Mouse (Mus musculus) kidney, adult 9 months (tissue): ENCODE measurements at regions not wholly inside any gene's neighbourhood (a gene's known extent, or its start where the extent isn't known, plus 50 kb on each side); places are given as distances from the start of the nearest gene placed in this dataset.

Experiments
- DNase-seq: peaks from one replicate; pipeline ENCODE4 v3.0.0; 2022

- no peak for DNase-seq
Measured at GRCm38 (mm10) chr5:73797980-73798379, 146.8 kb downstream of the Spata18 start.

DNA sequence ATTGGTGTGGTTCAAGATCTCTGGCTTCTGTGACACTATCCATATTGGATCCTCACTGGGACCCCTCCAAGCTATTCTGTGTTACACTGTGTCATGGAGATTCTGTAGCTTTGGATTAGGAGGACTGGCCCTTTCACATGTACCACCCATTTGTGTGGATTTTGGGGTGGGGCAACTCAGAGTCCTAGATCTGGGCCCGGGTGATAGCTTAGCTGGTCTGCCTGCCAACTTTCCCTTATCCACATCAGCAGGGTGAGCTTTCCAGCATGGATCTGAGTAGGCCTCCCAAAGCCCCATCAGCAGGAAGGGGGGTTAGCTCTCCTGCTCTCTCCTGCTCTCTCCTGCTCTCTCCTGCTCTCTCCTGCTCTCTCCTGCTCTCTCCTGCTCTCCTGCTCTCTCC lies 152.3 kb downstream of the Spata18 start:
- no peak for DNase-seq

DNA sequence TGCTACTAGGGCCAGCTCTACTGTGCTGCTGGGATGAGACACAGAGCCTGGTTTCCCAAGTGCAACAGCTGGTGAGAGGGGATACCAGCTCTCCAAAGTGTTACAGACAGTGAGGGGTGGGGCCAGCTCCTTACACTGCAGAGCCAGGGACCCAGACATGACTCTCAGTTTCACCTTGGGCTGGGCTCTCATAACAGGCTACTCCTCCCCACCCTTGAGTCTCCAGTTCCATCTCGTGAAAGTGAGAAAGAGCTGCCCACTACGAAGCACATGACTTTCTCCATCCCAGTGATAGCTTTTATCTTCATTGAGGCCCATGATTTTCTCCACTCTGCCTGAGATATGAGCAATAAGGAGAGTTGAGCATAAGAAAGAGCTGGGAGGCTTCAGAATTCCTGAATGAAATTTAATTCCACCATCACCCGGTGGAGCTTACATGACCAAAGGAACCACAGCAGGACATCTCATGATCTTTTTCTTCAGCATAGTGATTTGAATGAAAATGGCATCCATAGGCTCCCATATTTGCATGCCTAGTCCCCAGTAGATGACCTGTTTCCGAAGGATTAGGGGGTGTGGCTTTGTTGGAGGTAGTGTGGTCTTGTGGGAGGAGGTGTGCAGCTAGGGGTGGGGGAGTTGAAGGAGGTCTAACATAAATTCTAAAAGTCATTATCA lies 153.5 kb downstream of the Spata18 start:
- no peak for DNase-seq

DNA sequence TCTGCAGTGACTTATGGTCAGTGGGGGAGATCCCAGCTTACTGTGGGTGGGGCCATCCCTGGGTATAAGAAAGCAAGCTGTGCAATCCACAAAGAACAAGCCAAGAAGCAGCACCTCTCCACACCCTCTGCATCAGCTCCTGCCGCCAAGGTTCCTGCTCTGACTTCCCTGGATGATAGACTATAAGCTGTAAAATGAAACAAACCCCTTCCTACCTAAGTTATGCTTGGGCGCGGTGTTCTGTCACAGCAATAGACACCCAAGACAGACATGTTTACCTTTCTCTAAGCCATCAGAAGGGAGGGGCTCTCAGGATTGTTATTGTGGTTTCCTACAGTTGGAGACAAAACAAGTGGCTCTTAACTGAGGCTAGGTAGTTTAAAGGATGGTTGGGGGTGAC lies 159.5 kb downstream of the Spata18 start:
- DNase-seq, result no peak

DNA sequence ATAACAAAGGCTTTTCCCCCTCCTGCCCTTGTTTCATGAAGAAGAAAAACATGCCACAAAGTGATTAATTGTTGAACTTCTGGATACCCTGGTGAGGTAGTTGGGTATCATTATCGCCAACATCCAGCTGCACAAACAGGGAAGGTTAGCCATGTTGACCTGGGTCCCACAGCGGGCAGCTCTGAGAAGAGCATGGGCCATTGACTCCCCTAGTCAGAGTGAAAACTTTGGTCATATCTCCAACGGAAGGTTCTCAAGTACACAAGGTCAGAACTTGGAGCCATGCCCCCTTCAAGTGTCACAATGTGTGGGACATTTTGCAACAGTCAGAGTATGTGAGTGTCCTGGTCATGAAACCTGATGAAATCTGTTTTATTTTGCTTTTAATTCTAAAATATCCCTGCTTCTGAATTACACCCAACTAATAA lies 159.9 kb downstream of the Spata18 start:
- no peak for DNase-seq

DNA sequence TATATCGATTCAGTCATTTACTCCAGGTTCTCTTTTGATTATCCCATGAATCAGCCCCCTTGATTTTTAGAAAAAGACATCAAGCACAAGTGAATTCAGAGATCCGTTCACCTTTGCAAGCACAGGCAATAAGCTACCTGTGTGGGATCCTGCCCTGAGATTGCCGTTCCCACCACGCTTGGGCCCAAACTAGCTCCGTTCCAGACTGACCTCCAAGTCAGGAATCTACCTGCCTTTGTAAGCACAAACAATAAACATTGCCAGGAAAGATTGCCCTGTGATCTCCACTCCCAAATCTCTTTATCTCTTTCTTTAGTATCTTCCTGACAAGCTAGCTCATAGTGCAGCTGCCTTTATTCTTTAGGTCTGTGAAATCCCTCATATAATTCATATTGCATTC lies 164.6 kb downstream of the Spata18 start:
- DNase-seq, result no peak

DNA sequence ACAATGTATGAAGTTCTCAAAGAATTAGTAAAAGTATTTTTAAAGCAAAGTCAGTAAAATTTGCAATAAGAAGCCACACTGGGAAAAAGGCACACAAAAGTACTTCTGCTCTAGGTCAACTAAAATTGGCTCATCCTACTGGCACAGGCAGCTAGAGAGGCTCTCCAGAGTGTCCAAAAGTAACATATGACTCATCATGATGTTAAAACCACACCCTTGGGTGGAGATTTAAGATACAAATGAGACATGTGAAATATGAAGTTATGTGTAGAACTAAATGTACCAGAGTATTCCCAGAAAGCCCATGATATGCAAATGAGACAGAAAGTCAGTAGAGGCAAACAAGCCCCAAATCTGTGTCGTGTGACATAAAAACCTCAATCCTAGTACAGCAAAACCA lies 166.0 kb downstream of the Spata18 start:
- DNase-seq, result no peak

DNA sequence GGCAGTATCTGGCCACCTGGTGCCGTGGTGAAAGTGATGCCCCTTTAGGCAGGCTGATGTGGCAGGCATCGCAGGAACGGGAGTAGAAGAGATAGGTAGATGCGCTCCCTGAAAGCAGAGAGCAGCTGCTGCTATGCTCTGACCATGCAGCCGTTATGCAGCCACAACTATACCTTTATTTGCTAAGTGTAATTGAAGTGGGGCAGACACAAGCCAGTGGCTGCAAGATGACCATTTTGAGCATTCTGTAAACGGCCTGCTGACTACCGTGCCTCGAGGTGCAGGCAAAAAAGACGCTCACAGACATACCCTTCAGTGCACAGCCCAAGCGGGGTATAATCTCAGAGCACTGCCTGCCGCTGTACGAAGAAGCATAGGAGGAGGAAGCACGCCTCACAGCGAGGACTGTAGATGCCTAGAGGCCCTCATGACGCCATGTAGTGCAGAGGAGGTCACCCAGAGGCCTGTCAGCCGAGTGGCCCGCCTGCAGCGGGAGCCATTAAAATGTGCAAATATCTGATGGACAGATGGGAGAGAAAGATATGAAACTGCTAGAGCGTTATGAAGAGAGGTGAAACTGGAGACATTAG lies 170.9 kb downstream of the Spata18 start:
- no peak for DNase-seq

DNA sequence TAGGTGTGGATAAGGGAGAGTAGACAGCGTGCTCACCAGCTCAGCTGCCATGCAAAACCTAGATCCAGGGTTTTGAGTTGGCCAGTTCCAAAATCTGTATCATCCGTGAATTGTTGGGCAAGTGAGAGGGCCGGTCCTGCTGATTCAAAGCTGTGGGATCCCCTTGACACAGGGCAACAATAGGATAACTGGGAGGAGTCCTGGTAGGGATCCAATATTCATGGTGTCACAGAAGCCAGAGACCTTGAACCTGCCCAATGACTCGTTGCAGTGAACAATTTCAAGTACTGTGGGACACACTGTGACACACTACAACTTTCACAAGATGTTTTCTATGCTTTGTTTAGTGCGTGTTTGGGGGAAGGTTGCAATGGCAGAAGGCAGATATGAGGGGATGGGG lies 172.2 kb downstream of the Spata18 start:
- no peak for DNase-seq

- no peak for DNase-seq
Measured at GRCm38 (mm10) chr5:73826941-73827340, 175.8 kb downstream of the Spata18 start.

GRCm38 (mm10) chr5:73833721-73834120 lies 182.5 kb downstream of the Spata18 start:
- no peak for DNase-seq

- DNase-seq, result no peak
Measured at GRCm38 (mm10) chr5:73843776-73844175, 192.6 kb downstream of the Spata18 start.

DNA sequence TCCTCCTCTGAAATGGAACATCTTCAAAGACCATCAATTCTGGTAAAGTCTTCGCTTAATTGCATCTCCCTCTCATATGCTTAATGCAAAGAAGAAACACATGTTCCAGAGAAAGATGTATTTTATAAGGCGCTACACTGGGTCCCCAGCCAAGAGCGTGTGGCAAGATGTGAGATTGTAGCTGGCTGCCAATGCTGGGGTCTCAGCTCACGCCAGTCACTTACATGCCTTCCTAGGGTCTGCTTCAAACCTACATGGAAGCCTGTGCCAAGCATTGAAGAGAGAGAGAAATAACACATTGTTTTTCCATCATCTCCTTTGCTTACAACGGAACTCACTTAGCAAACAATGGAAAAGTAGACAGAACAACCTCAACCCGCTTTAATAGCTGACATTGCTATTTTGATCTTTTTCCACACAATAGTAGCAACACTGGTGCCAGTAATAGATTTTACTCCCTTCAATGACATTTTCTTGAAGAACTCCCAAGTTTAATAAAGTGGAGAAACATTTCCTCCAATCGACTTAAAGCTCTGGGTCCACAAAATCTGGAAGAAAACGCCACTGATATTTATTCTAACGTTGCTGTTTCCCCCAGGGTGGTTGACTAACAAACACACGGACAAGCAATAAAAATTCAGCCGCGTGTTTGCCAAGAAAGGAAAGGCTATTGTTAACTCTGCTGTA lies 195.1 kb downstream of the Spata18 start:
- DNase-seq, result no peak

DNA sequence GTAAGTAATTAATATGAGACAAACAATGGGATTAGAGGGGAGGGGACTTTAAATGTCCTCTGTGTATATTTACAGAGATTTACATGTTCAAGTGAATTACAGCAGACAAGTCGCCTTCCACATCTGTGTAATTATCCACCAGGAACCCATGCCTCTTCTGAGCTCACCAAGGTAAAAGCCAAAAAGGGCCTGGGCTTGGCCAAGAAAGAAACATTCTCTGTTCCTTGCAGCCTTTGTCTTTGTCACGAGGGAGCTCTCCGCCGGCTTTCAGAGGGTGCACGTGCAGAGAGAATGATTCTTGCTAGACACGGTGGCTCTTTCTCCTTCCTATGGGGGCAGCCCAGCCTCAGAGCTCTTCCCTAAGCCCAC lies 195.6 kb downstream of the Spata18 start:
- DNase-seq, result no peak

- no peak for DNase-seq
Measured at GRCm38 (mm10) chr5:73851501-73851900, 200.3 kb downstream of the Spata18 start.

DNA sequence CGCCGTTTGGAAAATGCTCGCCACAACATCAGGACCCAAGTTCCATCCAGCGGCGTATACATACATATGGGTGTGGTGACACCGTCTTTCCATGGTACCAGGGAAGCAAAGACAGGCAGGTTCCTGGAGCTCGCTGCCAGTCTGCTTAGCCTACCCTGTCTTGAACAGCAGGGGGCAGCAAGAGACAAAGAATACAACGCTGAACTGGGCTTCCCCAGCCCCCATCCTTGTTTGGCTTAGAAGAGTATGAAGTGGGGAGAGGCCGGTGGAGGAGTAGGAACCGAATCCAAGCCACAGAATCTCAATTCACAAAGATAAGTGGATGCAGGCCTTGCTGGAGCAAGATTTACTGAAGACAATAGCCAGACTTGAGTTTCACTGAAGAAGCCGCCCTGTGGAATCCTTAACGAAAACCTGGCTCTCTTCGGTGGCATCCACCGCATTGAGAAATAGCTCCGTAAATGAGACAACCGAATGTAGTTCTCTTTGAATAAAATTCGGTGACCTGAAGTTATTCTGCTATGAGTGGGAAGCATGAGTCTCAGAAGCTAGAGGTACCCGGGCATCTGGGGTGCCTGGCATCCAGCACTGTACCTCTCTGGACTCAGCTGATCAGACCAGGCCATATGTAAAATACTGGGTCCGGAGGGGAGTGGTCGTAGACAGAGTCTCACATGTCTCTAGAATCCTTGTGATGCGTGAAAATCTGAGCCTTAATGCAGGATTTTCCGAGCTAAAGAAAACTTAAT lies 203.0 kb downstream of the Spata18 start:
- DNase-seq, result peak; percentile 75

DNA sequence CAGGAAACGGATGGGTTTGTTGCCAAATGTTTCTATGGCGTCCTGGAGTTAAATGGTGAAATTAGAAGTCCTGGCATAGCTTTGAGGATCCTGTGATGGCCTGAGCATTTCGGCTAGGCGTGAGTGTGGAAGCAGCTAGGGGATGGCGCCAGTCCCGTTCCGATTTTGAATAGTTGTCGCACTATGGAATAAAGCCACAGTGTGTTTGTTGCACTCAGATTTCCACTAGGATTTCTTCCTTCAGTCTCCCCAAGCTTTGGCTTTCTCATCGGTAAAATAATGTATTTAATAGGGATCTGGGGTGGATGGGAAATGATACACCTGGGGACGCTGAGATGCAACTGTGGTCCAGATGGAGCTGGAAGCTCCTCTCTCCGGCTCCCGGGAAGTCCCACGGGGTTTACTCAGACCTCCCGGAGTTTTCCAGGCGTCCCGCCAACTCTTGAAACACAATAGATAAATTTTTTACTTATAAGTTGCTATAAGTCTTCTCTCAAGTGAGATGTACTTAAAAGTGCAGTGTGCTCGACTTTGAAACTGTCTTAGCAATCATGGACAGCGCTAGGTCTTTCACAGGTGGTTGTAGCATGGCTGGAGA lies 203.7 kb downstream of the Spata18 start:
- peak; percentile 19 for DNase-seq

DNA sequence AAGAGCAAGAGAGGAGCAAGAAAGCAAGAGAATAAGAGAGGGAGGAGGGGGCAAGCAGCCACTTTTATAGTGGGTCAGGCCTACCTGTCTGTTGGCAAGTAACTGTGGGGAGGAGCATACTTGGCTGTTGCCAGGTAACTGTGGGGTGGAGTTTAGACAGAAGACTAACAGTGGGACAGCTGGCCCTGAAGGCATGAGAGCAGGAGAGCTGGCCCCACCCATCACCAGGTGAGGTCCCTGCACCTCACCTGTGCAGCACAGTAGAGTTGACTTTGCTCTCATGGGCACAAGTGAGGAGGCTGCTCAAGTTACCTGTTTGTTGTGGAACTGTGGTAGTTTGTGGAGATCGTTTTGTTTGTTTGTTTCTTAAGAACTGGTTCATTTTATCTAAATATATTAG lies 208.1 kb downstream of the Spata18 start:
- no peak for DNase-seq

DNA sequence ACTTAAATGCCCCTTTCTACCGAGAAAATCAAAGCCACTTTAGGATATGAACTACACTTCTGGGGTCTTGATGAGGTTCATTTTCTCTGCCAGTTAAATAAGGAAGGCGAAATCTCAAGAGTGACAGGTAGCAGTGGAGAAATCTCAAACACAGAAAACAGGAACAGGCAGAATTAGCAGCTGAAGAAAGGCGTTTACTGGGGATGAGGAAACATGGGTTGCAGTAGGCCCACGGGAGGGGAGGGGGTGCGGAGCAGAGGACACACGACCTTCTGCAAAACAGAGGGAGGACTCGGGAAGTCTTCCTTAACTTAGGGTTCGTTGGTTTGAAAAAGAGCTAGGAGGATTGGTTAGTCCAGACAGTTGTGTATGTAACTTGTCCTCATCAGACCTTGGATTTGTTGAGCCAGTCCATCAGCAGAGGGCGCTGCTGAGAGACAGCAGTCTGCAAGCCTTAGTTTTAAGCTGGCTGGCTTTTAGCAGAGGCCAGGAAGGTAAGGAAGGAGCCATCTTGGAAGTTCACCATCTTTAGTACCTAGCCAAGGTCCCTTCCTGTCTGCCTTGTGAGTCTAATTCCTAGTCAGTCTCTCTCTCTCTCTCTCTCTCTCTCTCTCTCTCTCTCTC lies 204.0 kb downstream of the Usp46 start:
- DNase-seq, result peak; percentile 57

DNA sequence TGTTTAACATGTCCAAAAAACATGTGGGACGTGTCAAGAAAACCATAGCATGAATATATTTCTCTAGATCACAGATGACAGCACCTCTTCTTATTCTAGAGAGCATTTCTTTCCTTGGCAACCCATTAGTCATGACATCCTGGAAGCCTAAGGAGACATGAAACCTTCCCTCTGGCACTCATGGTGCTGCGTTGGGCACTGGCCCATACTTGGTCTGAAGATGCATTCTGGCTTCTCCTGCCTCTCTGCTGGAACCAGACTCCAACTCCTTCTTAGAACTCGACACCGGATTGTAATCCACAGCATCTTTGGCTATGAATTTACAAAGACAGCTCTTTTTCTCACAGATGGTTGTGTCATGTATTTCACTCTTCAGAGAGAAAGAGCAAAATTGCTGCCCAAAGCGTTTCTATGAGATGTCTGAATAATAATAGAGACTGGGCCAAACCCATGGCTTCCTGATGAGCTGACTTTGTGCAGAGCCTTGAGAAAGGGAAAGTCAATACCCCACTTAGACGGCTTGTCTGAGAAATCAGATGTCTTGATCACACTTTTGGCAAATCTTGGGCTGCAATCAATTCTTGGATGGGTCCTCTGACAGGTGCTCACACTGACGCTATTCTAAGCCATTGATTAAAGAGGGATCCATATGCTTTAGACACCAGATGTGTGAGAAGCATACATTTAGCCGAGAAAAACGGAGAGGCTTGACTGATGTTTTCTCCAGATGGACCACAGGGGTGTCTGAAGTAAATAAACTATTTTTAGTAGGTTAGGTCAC lies 195.4 kb downstream of the Usp46 start:
- DNase-seq, result no peak

DNA sequence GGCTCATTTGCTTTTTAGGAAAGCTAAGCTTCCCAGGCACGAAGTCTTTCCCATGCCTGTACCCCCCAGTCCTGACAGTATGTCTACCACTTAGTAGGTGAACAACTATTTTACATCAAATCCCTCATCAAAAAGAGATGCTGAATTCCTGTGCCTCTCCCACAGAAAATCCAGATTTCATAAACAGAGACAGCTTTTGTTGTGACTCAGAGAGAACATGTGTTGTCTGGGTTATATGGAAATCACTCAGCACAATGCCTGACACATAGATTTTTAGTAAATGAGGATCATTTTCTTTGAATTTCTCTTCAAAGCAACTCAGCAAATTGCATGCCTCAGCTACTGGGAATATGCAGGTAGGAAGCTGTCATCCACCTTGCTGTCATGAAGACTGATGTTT lies 193.5 kb downstream of the Usp46 start:
- DNase-seq, result no peak

DNA sequence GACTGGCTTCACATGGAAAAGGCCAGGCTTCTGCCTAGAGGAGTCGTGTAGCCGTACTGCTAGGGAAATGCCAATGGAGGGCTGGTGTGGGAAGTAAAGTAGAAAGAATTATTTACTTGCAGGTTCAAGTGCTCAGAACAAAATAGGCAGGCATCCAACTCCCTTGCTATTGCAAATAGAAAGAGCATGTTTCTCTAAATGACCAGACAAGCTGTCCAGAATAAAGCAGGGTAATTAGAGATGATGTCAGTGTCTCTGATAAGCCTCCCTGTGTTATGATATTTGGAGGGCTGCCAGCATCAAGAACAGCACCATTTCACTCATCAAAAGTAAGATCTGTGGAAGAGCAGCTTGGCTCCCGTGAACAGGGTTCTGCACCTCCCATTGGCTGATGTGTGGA lies 192.4 kb downstream of the Usp46 start:
- no peak for DNase-seq
